Comparison of ENCODE assay signal across 22 mouse cellular contexts in the genomic region with DNA sequence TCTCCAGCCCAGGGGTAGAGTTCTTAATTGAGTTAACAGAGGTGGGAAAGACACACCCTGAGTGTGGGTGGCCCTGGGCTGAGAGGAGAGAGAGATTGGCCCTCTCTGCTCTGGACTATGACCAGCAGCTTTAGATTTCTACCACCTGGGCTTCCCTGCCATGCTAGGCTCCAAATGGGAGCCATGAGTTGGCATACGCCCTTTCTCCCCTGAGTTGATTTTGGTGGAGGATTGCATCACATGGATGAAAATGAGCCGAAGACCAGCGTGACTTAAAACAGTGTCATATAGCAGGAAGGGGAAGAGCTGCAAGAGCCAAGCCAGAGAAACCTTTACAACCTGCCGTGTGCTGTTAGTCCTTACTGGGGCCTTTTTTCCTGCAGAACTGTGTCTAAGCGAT. TPM values are rescaled to one million over a fixed set of nuclear protein-coding genes. Genes with fewer than 3 reads are reported as not detected.
A peak's percentile ranks its signal among the peaks of the same experiment; 100 is the strongest.
DNase-seq lines count a peak whose midpoint lies in the region; ATAC-seq and TF ChIP-seq lines count a peak whose summit lies in the region.
"Had no signal": no experiment of that assay in that cellular context is flagged by ENCODE, and none has a peak within 500 bp of the region (broad histone marks: within the 10 kb centered on the region; RNA-seq: fewer than 3 reads in every experiment).

No protein-coding gene starts in this region.

- H3K4me1 ChIP-seq in intestine, postnatal 0 days (replicated peaks; ENCODE audit: control insufficient read depth, insufficient read depth, low read length) = no peaks in the 10 kb centered on the region
- 0 out of 2 replicates have a peak, but pooled peaks cover 2% of the 10 kb centered on the region for H3K4me1 ChIP-seq in neural tube, embryonic 15.5 days
- H3K4me1 ChIP-seq in heart, embryonic 12.5 days (replicated peaks) = peaks cover 13% of the 10 kb centered on the region

- no peaks in the 10 kb centered on the region for H3K9me3 ChIP-seq in intestine, postnatal 0 days (ENCODE audit: control insufficient read depth)
- no peaks in the 10 kb centered on the region for H3K9me3 ChIP-seq in neural tube, embryonic 15.5 days (replicated peaks)
- H3K9me3 ChIP-seq in heart, embryonic 12.5 days (replicated peaks) = 0 out of 2 replicates have a peak, but pooled peaks cover 4% of the 10 kb centered on the region
- H3K9me3 ChIP-seq: embryonic facial prominence, embryonic 10.5 days; hindbrain, embryonic 12.5 days; limb, embryonic 10.5 days; stomach, embryonic 15.5 days had no signal

- DNase-seq in cerebellum, adult 18-20 months = peak; percentile 36 to 39
- no peak for DNase-seq in cerebellum, postnatal 4 days (ENCODE audit: low spot score in 2 of 2)
- peak; percentile 84 for DNase-seq in heart, adult 11 months
- no peak for DNase-seq in heart, postnatal 10 days
- peak; percentile 68 for DNase-seq in NIH3T3 (ENCODE audit: low read depth)
- DNase-seq: gastrocnemius, postnatal 14 days; heart, postnatal 14 days; kidney, adult 9 months; kidney, postnatal 4 days; layer of hippocampus, adult 9-11 months; lung, postnatal 14 days; thymus, adult 18-20 months had no signal

- H3K4me3 ChIP-seq in intestine, postnatal 0 days (ENCODE audit: low read depth, low read length) = no peak overlapping the region
- H3K4me3 ChIP-seq in neural tube, embryonic 15.5 days (replicated peaks) = no peak overlapping the region
- H3K4me3 ChIP-seq in heart, embryonic 12.5 days = no peak overlapping the region
- H3K4me3 ChIP-seq: embryonic facial prominence, embryonic 10.5 days; hindbrain, embryonic 12.5 days; left cerebral cortex, adult 2 months; limb, embryonic 10.5 days; stomach, embryonic 15.5 days had no signal

- no peaks in the 10 kb centered on the region for H3K27me3 ChIP-seq in intestine, postnatal 0 days (replicated peaks; ENCODE audit: control insufficient read depth, insufficient read depth, low read length)
- no peaks in the 10 kb centered on the region for H3K27me3 ChIP-seq in neural tube, embryonic 15.5 days (replicated peaks)
- no peaks in the 10 kb centered on the region for H3K27me3 ChIP-seq in heart, embryonic 12.5 days (replicated peaks)
- H3K27me3 ChIP-seq: hindbrain, embryonic 12.5 days; stomach, embryonic 15.5 days had no signal

- intact Hi-C loops in heart, postnatal 10 days (cut with DNase I) = no loop called here

- TF ChIP-seq CTCF in intestine, postnatal 0 days (IDR thresholded peaks at IDR 0.05; ENCODE audit: low read depth) = no peak; the same call in 1 of the 2 replicates

- ATAC-seq in intestine, postnatal 0 days = peak; percentile 76
- ATAC-seq in neural tube, embryonic 15.5 days (ENCODE audit: low FRiP score) = no peak
- ATAC-seq in heart, embryonic 12.5 days (ENCODE audit: insufficient number of reproducible peaks, low FRiP score) = no peak
- ATAC-seq: midbrain, embryonic 16.5 days had no signal

- H3K9ac ChIP-seq in intestine, postnatal 0 days (ENCODE audit: low read depth, low read length) = no peak overlapping the region
- no peak overlapping the region for H3K9ac ChIP-seq in neural tube, embryonic 15.5 days (replicated peaks)
- H3K9ac ChIP-seq in heart, embryonic 12.5 days = no peak overlapping the region
- H3K9ac ChIP-seq: hindbrain, embryonic 12.5 days; liver, embryonic 14.5 days; stomach, embryonic 15.5 days had no signal

- WGBS in intestine, postnatal 0 days = 57% methylated on average over 5 of the region's 5 CpGs
- WGBS in neural tube, embryonic 15.5 days = 93% methylated on average over 5 of the region's 5 CpGs
- 87% methylated on average over 5 of the region's 5 CpGs for WGBS in heart, embryonic 12.5 days

- no peak overlapping the region for H3K27ac ChIP-seq in intestine, postnatal 0 days (ENCODE audit: low read depth, low read length)
- H3K27ac ChIP-seq in neural tube, embryonic 15.5 days (replicated peaks) = no peak overlapping the region
- H3K27ac ChIP-seq in heart, embryonic 12.5 days (ENCODE audit: poor library complexity, severe bottlenecking) = no peak overlapping the region
- H3K27ac ChIP-seq: embryonic facial prominence, embryonic 10.5 days; hindbrain, embryonic 12.5 days; left cerebral cortex, adult 2 months; limb, embryonic 10.5 days; liver, embryonic 14.5 days; stomach, embryonic 15.5 days had no signal

- H3K4me2 ChIP-seq in intestine, postnatal 0 days (replicated peaks; ENCODE audit: low read depth) = no peak overlapping the region
- H3K4me2 ChIP-seq in neural tube, embryonic 15.5 days = no peak overlapping the region
- H3K4me2 ChIP-seq in heart, embryonic 12.5 days = no peak overlapping the region
- H3K4me2 ChIP-seq: hindbrain, embryonic 12.5 days; stomach, embryonic 15.5 days had no signal

- H3K36me3 ChIP-seq in intestine, postnatal 0 days (ENCODE audit: control insufficient read depth, insufficient read depth) = peaks cover 4% of the 10 kb centered on the region; the same call in 1 of the 2 replicates
- H3K36me3 ChIP-seq in neural tube, embryonic 15.5 days = no peaks in the 10 kb centered on the region
- no peaks in the 10 kb centered on the region for H3K36me3 ChIP-seq in heart, embryonic 12.5 days
- H3K36me3 ChIP-seq: embryonic facial prominence, embryonic 10.5 days; hindbrain, embryonic 12.5 days; limb, embryonic 10.5 days; stomach, embryonic 15.5 days had no signal

RNA-seq across cellular contexts. Expression of gene Taok3, which starts 44.6 kb away (rescaled TPM):
- 1 to 10 TPM; 9.4 to 10.0 TPM for total RNA-seq in heart, postnatal 10 days (2021)
- polyA plus RNA-seq in intestine, postnatal 0 days (2015; fragmentation: Nextera tagmentation; extraction: Ambion mirVana) = 40.4 and 47.7 TPM in 2 replicates
- polyA plus RNA-seq in neural tube, embryonic 15.5 days (2015; fragmentation: Nextera tagmentation; extraction: Ambion mirVana) = 63.8 and 67.1 TPM in 2 replicates
- 11.6 and 13.3 TPM in 2 replicates for polyA plus RNA-seq in heart, embryonic 12.5 days (2016; fragmentation: Nextera tagmentation; extraction: Ambion mirVana)

RNA-seq across cellular contexts. Expression of gene Suds3, which starts 48.6 kb away (rescaled TPM):
- 10 to 100 TPM; 63.7 to 88.5 TPM for total RNA-seq in heart, postnatal 10 days (2021)
- 41.8 and 47.2 TPM in 2 replicates for polyA plus RNA-seq in intestine, postnatal 0 days (2015; fragmentation: Nextera tagmentation; extraction: Ambion mirVana)
- 79.4 and 81.9 TPM in 2 replicates for polyA plus RNA-seq in neural tube, embryonic 15.5 days (2015; fragmentation: Nextera tagmentation; extraction: Ambion mirVana)
- 74.4 and 75.2 TPM in 2 replicates for polyA plus RNA-seq in heart, embryonic 12.5 days (2016; fragmentation: Nextera tagmentation; extraction: Ambion mirVana)

Comparison
In these comparisons a context has a peak if more than half of its experiments do, and no peak if none do; other contexts are left out.
1. DNase-seq: peak in cerebellum, adult 18-20 months (2 of 2), heart, adult 11 months (single experiment) and NIH3T3 (single experiment); none in cerebellum, postnatal 4 days (0 of 2) and heart, postnatal 10 days (0 of 2).